Mouse (Mus musculus) ES-Bruce4 (cell line): ENCODE results near the gene Paqr7.

Experiments
- CTCF ChIP-seq: IDR thresholded peaks from one replicate; pipeline ENCODE4 v1.8.1; 2011; ENCODE audit warnings: low read depth, low read length
- POLR2A ChIP-seq: IDR thresholded peaks from one replicate; pipeline ENCODE4 v1.8.1; 2011; ENCODE audit warnings: low read length; ENCODE audit not compliant: insufficient read depth

DNA sequence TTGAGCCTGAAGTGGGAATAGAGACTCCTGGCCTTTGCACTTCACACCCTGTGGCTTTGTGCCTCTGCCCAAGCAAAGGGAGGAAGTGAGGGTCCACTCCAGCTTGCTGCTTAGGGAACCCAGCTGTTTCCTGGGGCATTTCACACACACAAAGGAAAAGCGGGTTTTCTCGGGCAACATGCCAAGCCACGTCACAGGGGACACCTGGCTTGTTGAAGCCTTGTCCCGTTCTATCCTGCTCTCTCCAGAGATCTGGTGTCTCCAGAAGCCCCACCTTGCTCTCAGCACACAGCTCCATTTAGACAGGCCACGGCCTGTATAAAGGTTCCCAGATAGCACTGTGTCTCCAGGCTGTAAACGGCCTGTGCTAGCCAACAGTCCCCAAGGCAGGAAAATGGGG, 4.8 kb upstream of the Paqr7 start:
- TF ChIP-seq CTCF, result no peak
- no peak for TF ChIP-seq POLR2A
